Mouse (Mus musculus) CH12.LX (cell line): Measurements from ENCODE around the gene Proca1. TPM values are rescaled to one million over a fixed set of nuclear protein-coding genes. Genes with fewer than 3 reads are reported as not detected.

Experiments used
- DNase-seq: peaks from one replicate; pipeline ENCODE4 v3.0.0-alpha.2; 2013; ENCODE audit errors: extremely low read depth
- H3K27ac ChIP-seq: 2 replicates; pipeline ENCODE4 v1.5.1; 2012; ENCODE audit warnings: low read depth, mild to moderate bottlenecking, control low read depth, moderate library complexity; ENCODE audit not compliant: insufficient read depth
- H3K27me3 ChIP-seq: replicated peaks from 2 replicates; pipeline ENCODE3; 2012; ENCODE audit warnings: inconsistent platforms
- H3K36me3 ChIP-seq, 2 experiments: replicated peaks in 1 of 2; 2 replicates each; pipeline versions ENCODE3 to v1.6.1; 2012; ENCODE audit warnings: inconsistent platforms in 1 of 2, low read length in 1 of 2, mild to moderate bottlenecking in 1 of 2, mixed read lengths in 1 of 2, moderate library complexity in 1 of 2; ENCODE audit not compliant: control insufficient read depth in 1 of 2, insufficient read depth in 1 of 2
- H3K4me1 ChIP-seq, 2 experiments: 2 replicates each; pipeline ENCODE4 v1.6.1; 2012; ENCODE audit warnings: inconsistent platforms in 1 of 2, moderate library complexity in 1 of 2; ENCODE audit not compliant: insufficient read depth in 2 of 2, control insufficient read depth in 1 of 2
- H3K4me2 ChIP-seq: 2 replicates; pipeline ENCODE4 v1.6.1; 2012; ENCODE audit warnings: low read depth, mild to moderate bottlenecking, control low read depth; ENCODE audit not compliant: poor library complexity, insufficient read depth, severe bottlenecking
- H3K4me3 ChIP-seq, 3 experiments: fragments of 150-350 bp in 1 of 3; sonication (generic) in 1 of 3; replicated peaks in 1 of 3; 2 replicates each; pipeline versions ENCODE3 to v1.5.1; 2011 to 2012; ENCODE audit warnings: low read depth in 2 of 3, low read length in 2 of 3, mild to moderate bottlenecking in 2 of 3, moderate library complexity in 2 of 3, control low read depth in 1 of 3, improper control_type of control experiment in 1 of 3, inconsistent platforms in 1 of 3, mixed read lengths in 1 of 3; ENCODE audit not compliant: poor library complexity in 1 of 3
- H3K79me2 ChIP-seq: replicated peaks from 2 replicates; pipeline ENCODE4 v1.6.1; 2012; ENCODE audit warnings: mild to moderate bottlenecking, moderate library complexity; ENCODE audit not compliant: control insufficient read depth, poor library complexity, insufficient read depth, severe bottlenecking; ENCODE audit errors: extremely low read depth
- H3K9ac ChIP-seq: 2 replicates; pipeline ENCODE4 v1.6.1; 2012; ENCODE audit warnings: low read depth, mild to moderate bottlenecking, control low read depth, moderate library complexity; ENCODE audit not compliant: insufficient read depth
- H3K9me3 ChIP-seq: replicated peaks from 2 replicates; pipeline ENCODE3; 2012; ENCODE audit warnings: low read length, inconsistent platforms, mixed read lengths
- CHD1 ChIP-seq: IDR thresholded peaks from 2 replicates; pipeline ENCODE4 v1.6.1; 2012; ENCODE audit warnings: low read depth, low read length, improper control_type of control experiment, inconsistent platforms
- CTCF ChIP-seq, 2 experiments: IDR thresholded peaks in 1 of 2; conservative IDR thresholded peaks in 1 of 2; 2 replicates each; pipeline ENCODE4 v1.5.1; 2011 to 2012; ENCODE audit warnings: low read depth in 2 of 2, low read length in 2 of 2, improper control_type of control experiment in 1 of 2, inconsistent platforms in 1 of 2, mild to moderate bottlenecking in 1 of 2, moderate library complexity in 1 of 2
- E2F4 ChIP-seq: IDR thresholded peaks from 2 replicates; pipeline ENCODE4 v1.6.1; 2011; ENCODE audit warnings: low read depth, low read length, improper control_type of control experiment; ENCODE audit not compliant: insufficient replicate concordance
- ELF1 ChIP-seq: IDR thresholded peaks from 2 replicates; pipeline ENCODE4 v1.6.1; 2014; ENCODE audit warnings: low read depth, mild to moderate bottlenecking, inconsistent platforms, low read length, improper control_type of control experiment
- EP300 ChIP-seq: IDR thresholded peaks from 2 replicates; pipeline ENCODE4 v1.6.1; 2011; ENCODE audit warnings: low read length, improper control_type of control experiment
- ETS1 ChIP-seq: conservative IDR thresholded peaks from 2 replicates; pipeline ENCODE4 v1.6.1; 2012; ENCODE audit warnings: low read depth, mild to moderate bottlenecking, inconsistent platforms, low read length, improper control_type of control experiment, moderate library complexity
- GABPA ChIP-seq: IDR thresholded peaks from 2 replicates; pipeline ENCODE4 v1.6.1; 2012; ENCODE audit warnings: low read depth, low read length, improper control_type of control experiment, inconsistent platforms; ENCODE audit not compliant: insufficient replicate concordance
- HCFC1 ChIP-seq: IDR thresholded peaks from 2 replicates; pipeline ENCODE4 v1.6.1; 2012; ENCODE audit warnings: low read depth, mild to moderate bottlenecking, inconsistent platforms, low read length, improper control_type of control experiment
- JUN ChIP-seq: IDR thresholded peaks from 2 replicates; pipeline ENCODE4 v1.6.1; 2011; ENCODE audit warnings: low read depth, mild to moderate bottlenecking, low read length, improper control_type of control experiment, moderate library complexity; ENCODE audit not compliant: insufficient read depth
- JUND ChIP-seq: conservative IDR thresholded peaks from 2 replicates; pipeline ENCODE4 v1.6.1; 2011; ENCODE audit warnings: low read depth, low read length, improper control_type of control experiment
- KAT2A ChIP-seq: IDR thresholded peaks from 2 replicates; pipeline ENCODE4 v1.6.1; 2012; ENCODE audit warnings: low read length, improper control_type of control experiment, inconsistent platforms; ENCODE audit not compliant: insufficient replicate concordance
- MAFK ChIP-seq: IDR thresholded peaks from 2 replicates; pipeline ENCODE4 v1.6.1; 2011; ENCODE audit warnings: low read length, improper control_type of control experiment; ENCODE audit not compliant: insufficient replicate concordance
- MAX ChIP-seq: IDR thresholded peaks from 2 replicates; pipeline ENCODE4 v1.6.1; 2011; ENCODE audit warnings: low read length, improper control_type of control experiment
- MAZ ChIP-seq: IDR thresholded peaks from 2 replicates; pipeline ENCODE4 v1.6.1; 2012; ENCODE audit warnings: low read depth, mild to moderate bottlenecking, inconsistent platforms, low read length, improper control_type of control experiment, moderate library complexity
- MEF2A ChIP-seq: IDR thresholded peaks from 2 replicates; pipeline ENCODE4 v1.6.1; 2014; ENCODE audit warnings: low read depth, mild to moderate bottlenecking, inconsistent platforms, low read length, improper control_type of control experiment, borderline replicate concordance
- MXI1 ChIP-seq: IDR thresholded peaks from 2 replicates; pipeline ENCODE4 v1.6.1; 2011; ENCODE audit warnings: mild to moderate bottlenecking, low read depth, low read length, improper control_type of control experiment
- MYC ChIP-seq: IDR thresholded peaks from 2 replicates; pipeline ENCODE4 v1.6.1; 2011; ENCODE audit warnings: low read depth, mild to moderate bottlenecking, improper control_type of control experiment, low read length
- NELFE ChIP-seq: IDR thresholded peaks from 2 replicates; pipeline ENCODE4 v1.6.1; 2011; ENCODE audit warnings: low read depth, low read length, improper control_type of control experiment
- NRF1 ChIP-seq: IDR thresholded peaks from 2 replicates; pipeline ENCODE4 v1.6.1; 2014; ENCODE audit warnings: low read depth, mild to moderate bottlenecking, inconsistent platforms, low read length, improper control_type of control experiment, moderate library complexity
- PAX5 ChIP-seq: IDR thresholded peaks from 2 replicates; pipeline ENCODE4 v1.6.1; 2012; ENCODE audit warnings: low read length, inconsistent platforms, mixed read lengths
- POLR2A ChIP-seq: IDR thresholded peaks from 2 replicates; pipeline ENCODE4 v1.6.1; 2011; ENCODE audit warnings: low read depth, mild to moderate bottlenecking, improper control_type of control experiment, low read length
- POLR2AphosphoS2 ChIP-seq: IDR thresholded peaks from 2 replicates; pipeline ENCODE4 v1.6.1; 2011; ENCODE audit warnings: low read depth, low read length, improper control_type of control experiment
- RAD21 ChIP-seq: IDR thresholded peaks from 2 replicates; pipeline ENCODE4 v1.6.1; 2011; ENCODE audit warnings: low read depth, mild to moderate bottlenecking, low read length, improper control_type of control experiment, moderate library complexity
- RCOR1 ChIP-seq: conservative IDR thresholded peaks from 2 replicates; pipeline ENCODE4 v1.6.1; 2012; ENCODE audit warnings: low read depth, mild to moderate bottlenecking, inconsistent platforms, low read length, improper control_type of control experiment
- SIN3A ChIP-seq: IDR thresholded peaks from 2 replicates; pipeline ENCODE4 v1.6.1; 2012; ENCODE audit warnings: low read length, improper control_type of control experiment, inconsistent platforms
- SMC3 ChIP-seq: IDR thresholded peaks from 2 replicates; pipeline ENCODE4 v1.6.1; 2011; ENCODE audit warnings: low read depth, low read length, improper control_type of control experiment
- TBP ChIP-seq: conservative IDR thresholded peaks from 2 replicates; pipeline ENCODE4 v1.6.1; 2011; ENCODE audit warnings: low read depth, low read length, improper control_type of control experiment
- TCF12 ChIP-seq: IDR thresholded peaks from 2 replicates; pipeline ENCODE4 v1.6.1; 2014; ENCODE audit warnings: low read depth, mild to moderate bottlenecking, inconsistent platforms, low read length, improper control_type of control experiment
- UBTF ChIP-seq: IDR thresholded peaks from 2 replicates; pipeline ENCODE4 v1.6.1; 2012; ENCODE audit warnings: low read depth, mild to moderate bottlenecking, inconsistent platforms, low read length, improper control_type of control experiment, moderate library complexity
- USF1 ChIP-seq: IDR thresholded peaks from 2 replicates; pipeline ENCODE4 v1.6.1; 2014; ENCODE audit warnings: low read depth, mild to moderate bottlenecking, inconsistent platforms, low read length, improper control_type of control experiment
- ZKSCAN1 ChIP-seq: IDR thresholded peaks from 2 replicates; pipeline ENCODE4 v1.6.1; 2012; ENCODE audit warnings: low read depth, inconsistent platforms, low read length, improper control_type of control experiment, borderline replicate concordance
- ZMIZ1 ChIP-seq: IDR thresholded peaks from 2 replicates; pipeline ENCODE4 v1.6.1; 2012; ENCODE audit warnings: low read depth, mild to moderate bottlenecking, inconsistent platforms, low read length, improper control_type of control experiment
- dilution Hi-C: fragments of 300-500 bp; cut with MboI; formaldehyde crosslinking; loops from 2 replicates; pipeline ENCODE4 v1.14.3; 2020; ENCODE audit warnings: low sequenced_read_pairs; ENCODE audit not compliant: extremely low pct_unique_long_range_greater_than_20kb, extremely low pct_ligation_motif_present
- in situ Hi-C: fragments of 300-500 bp; cut with MboI; formaldehyde crosslinking; loops from 3 replicates; pipeline ENCODE4 v1.14.3; 2019; ENCODE audit warnings: low sequenced_read_pairs, low pct_ligation_motif_present, low pct_unique_long_range_greater_than_20kb, mixed read lengths
- polyA plus RNA-seq: library from polyadenylated mRNA; unstranded; fragments of >175 nt; gene quantifications from 2 replicates; pipeline ENCODE4 v1.2.1, GENCODE M21; 2012; ENCODE audit warnings: low read depth; ENCODE audit not compliant: insufficient read length
- total RNA-seq, 2 experiments: library from RNA; depleted of rRNA; stranded (reverse); fragments of 300-350 nt in 1 of 2; fragments of >200 nt in 1 of 2; gene quantifications; 2 replicates each; pipeline ENCODE4 v1.2.3; 2012 to 2014

Proca1 gene
- total and polyA plus RNA-seq, 3 experiments = 0.40 TPM; not detected in 2

DNA sequence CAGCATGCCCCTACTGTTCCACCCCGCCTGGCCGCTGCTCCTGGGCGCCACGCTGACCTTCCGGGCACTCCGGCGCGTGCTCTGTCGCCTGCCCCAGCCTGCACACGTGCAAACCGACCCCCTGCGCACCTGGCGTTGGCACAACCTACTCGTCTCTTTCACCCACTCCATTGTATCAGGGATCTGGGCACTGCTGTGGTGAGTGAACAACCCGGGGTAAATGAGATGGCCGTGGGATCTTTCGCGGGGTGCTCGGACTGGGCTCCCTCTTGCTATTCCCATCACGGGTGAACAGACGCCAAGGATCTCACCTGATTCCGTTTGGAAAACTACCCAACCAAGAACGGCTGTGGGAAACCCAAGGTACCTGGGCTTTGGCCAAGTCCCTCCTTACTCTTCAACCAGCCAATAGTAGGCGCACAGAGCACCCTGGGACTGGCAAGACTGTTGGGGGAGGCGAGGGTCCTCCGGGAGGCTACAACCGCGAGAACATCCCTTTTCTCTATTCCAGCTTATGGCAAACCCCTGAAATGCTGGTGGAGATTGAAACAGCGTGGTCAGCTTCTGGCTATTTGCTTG is 14.2 kb upstream of the Proca1 start (continued):
- TF ChIP-seq USF1 = no peak
- no peak; the same call in 1 of the 2 replicates for TF ChIP-seq ZMIZ1
- no peak for TF ChIP-seq EP300
- TF ChIP-seq MXI1 = peak; percentile 95
- TF ChIP-seq MYC = peak; percentile 83; the same call in 1 of the 2 replicates
- TF ChIP-seq CHD1 = no peak
- no peak; the same call in 1 of the 2 replicates for TF ChIP-seq ZKSCAN1

DNA sequence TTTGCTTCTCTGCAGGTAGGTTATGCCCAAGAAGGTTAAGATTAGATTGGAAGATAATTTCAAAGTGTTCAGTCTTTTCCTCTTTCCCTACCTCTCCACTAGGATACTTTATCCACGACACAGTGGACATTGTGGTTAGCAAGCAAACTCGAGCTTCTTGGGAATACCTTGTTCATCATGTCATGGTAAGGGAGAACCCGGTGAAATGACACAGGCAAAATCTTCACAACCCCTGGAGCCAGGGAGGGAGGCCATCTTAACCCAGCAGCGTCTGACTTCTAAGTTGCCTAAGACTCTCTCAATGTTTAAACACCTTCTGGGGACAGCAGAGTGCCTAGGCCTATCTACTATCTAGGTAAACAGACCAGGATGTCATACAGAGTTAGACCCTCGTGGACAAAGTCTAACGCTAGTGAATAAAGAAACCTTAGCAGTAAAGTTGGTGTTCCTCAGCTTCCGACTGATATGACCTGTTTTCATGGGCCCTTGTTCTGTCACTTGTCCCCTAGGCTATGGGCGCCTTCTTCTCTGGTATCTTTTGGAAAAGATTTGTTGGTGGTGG is 13.7 kb upstream of the Proca1 start:
- Histone ChIP-seq H3K27me3 (no peaks in the 10 kb centered on the region), H3K9ac (peak overlapping the region; percentile 29), H3K4me1 (peaks cover 13 to 57% of the 10 kb centered on the region in 2 experiments), H3K4me3 (peak overlapping the region; percentile 53 to 72 (median 65)), H3K9me3 (no peaks in the 10 kb centered on the region), H3K4me2 (peak overlapping the region; percentile 59), H3K36me3 (peaks cover 26 to 40% of the 10 kb centered on the region in 2 experiments), H3K79me2 (peaks cover 38% of the 10 kb centered on the region), H3K27ac (peak overlapping the region; percentile 94; the same call in 1 of the 2 replicates)
- dilution Hi-C loops (no loop called here), in situ Hi-C loops (loop anchor here (5.0 to 10.0 kb wide), 3 partner anchors 122 to 352 kb away; no protein-coding TSS in a partner anchor)
- no peak for DNase-seq
- 0 out of 2 replicates have a peak, but pooled peaks have one; percentile 19 for TF ChIP-seq E2F4
- no peak for TF ChIP-seq USF1
- TF ChIP-seq TCF12 = 0 out of 2 replicates have a peak, but pooled peaks have one; percentile 8
- no peak for TF ChIP-seq JUN
- no peak for TF ChIP-seq MAZ
- no peak for TF ChIP-seq UBTF
- TF ChIP-seq MYC = no peak
- TF ChIP-seq MAFK = 0 out of 2 replicates have a peak, but pooled peaks have one; percentile 9
- peak; percentile 1; the same call in 1 of the 2 replicates for TF ChIP-seq SMC3
- 0 out of 2 replicates have a peak, but pooled peaks have one; percentile 16 for TF ChIP-seq JUND
- TF ChIP-seq RCOR1 = no peak
- TF ChIP-seq KAT2A = 0 out of 2 replicates have a peak, but pooled peaks have one; percentile 38
- TF ChIP-seq CTCF (conservative IDR thresholded peaks at IDR 0.05 in 1 of 2, IDR thresholded peaks at IDR 0.05 in 1 of 2; ENCODE audit: low read depth in 2 of 2, low read length in 2 of 2) = no peak
- no peak; the same call in 1 of the 2 replicates for TF ChIP-seq ZMIZ1
- no peak for TF ChIP-seq GABPA
- TF ChIP-seq TBP = 0 out of 2 replicates have a peak, but pooled peaks have one; percentile 53
- TF ChIP-seq MXI1 = no peak
- peak; percentile 38; the same call in 1 of the 2 replicates for TF ChIP-seq EP300
- no peak for TF ChIP-seq RAD21
- 0 out of 2 replicates have a peak, but pooled peaks have one; percentile 16 for TF ChIP-seq NELFE
- TF ChIP-seq HCFC1 = no peak; the same call in 1 of the 2 replicates
- no peak for TF ChIP-seq NRF1
- TF ChIP-seq POLR2AphosphoS2 = no peak; the same call in 1 of the 2 replicates
- TF ChIP-seq POLR2A = peak; percentile 18; the same call in 1 of the 2 replicates
- TF ChIP-seq ETS1 = no peak
- TF ChIP-seq MEF2A = no peak
- no peak for TF ChIP-seq PAX5
- peak; percentile 46; the same call in 1 of the 2 replicates for TF ChIP-seq MAX
- TF ChIP-seq SIN3A = peak; percentile 57; the same call in 1 of the 2 replicates
- TF ChIP-seq ELF1 = no peak
